Mouse (Mus musculus): Measurements from ENCODE around the gene Rai14. TPM values are rescaled to one million over a fixed set of nuclear protein-coding genes. Genes with fewer than 3 reads are reported as not detected.
A peak's percentile ranks its signal among the peaks of the same experiment; 100 is the strongest.

Gene Rai14
- polyA plus RNA-seq (2012; rRNA removed): 2.0 and 2.9 TPM in 2 replicates
- 3.5 and 3.7 TPM in 2 replicates for polyA plus RNA-seq (2014; fragmentation: Nextera tagmentation; extraction: Ambion mirVana)

DNA sequence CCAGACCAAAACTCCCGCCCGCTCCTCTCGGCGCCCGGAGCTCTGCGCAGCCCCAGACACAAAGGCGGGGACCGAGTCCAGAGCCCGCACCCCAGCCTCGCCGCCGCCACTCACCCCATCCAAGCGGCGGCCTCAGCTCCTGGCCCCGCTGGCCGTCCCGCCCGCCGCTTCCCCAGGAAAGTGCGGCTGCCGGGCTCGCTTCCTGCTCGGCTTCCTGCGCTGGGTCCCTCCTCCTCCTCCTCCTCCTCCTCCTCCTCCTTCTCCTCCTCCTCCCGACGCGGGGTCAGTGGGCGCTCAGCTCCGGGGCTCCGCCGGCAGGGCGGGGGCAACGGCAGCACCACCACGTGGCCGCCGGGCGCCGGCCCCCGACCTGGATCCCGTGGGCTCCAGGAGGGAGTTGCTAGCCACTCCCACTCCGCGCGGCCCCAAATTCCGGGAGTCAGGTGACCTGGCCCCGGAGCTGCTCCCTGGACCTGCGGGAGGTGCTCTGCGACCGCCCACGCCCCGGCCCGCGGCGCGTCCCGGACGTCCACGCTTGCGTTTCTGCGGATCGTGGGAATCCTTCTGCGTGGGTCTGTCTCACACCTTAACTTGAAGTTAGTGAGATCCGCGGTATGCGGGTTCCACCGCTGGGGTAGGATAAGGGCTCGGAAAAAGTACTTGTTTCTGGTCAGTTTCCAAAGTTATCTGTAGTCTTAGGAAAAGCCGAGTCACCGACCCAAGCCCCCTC is at the start of gene Rai14:
Rai14 (minus strand) TSS at position 216 of the 730 bp plus-strand sequence.
- whole genome bisulfite sequencing (ENCODE audit: insufficient replicate concordance): 0% methylated on average over 53 of the region's 68 CpGs
- Histone ChIP-seq H3K4me3 (ENCODE audit: insufficient read depth in 1 of 2, low read depth in 2 of 2, low read length in 2 of 2) (peak within 1 kb of the TSS; percentile 57 to 62), H3K27ac (no peak within 1 kb of the TSS), H3K4me1 (replicated peaks; ENCODE audit: control insufficient read depth in 2 of 2, insufficient read depth in 2 of 2, low read length in 1 of 2) (no peaks in the 10 kb centered on the region), H3K4me2 (ENCODE audit: low read depth) (peak within 1 kb of the TSS; percentile 65), H3K9ac (replicated peaks) (peak within 1 kb of the TSS; percentile 40), H3K27me3 (ENCODE audit: control insufficient read depth, insufficient read depth, low read length) (peaks cover 22% of the 10 kb centered on the region), H3K9me3 (ENCODE audit: control insufficient read depth, low read length) (no peaks in the 10 kb centered on the region), H3K36me3 (replicated peaks; ENCODE audit: control insufficient read depth, insufficient read depth, low read depth) (no peaks in the 10 kb centered on the region)
- peak in 1 of 3 experiments; percentile 24 for DNase-seq (ENCODE audit: low read depth in 3 of 3, low spot score in 3 of 3)
- ATAC-seq (ENCODE audit: insufficient read depth): peak; percentile 82
- TF ChIP-seq CTCF (IDR thresholded peaks at IDR 0.05; ENCODE audit: low read depth) (no peak), EP300 (IDR thresholded peaks at IDR 0.05; ENCODE audit: low read depth) (no peak)

DNA sequence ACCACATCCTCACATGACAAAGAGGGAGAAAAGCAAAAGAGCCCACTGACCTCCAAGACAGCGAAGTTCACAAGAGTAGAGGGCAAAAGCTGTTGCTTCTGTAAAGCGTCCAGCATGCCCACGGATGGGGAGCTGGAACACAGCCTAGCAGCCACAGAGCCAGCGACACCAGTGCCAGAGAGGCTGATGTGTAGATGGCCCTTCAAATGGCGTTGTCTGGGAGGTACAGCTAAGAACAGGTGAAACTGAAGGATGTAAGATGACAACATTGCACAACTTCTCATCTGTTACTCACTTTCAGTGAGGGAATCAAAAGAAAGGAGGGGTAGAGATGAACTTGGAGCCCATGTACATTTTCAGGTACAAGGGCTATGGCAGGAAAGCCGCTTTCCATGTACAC is 47.0 kb upstream of the Rai14 start:
- Histone ChIP-seq H3K27me3 (ENCODE audit: control insufficient read depth, insufficient read depth, low read length) (no peaks in the 10 kb centered on the region), H3K4me1 (replicated peaks; ENCODE audit: control insufficient read depth in 2 of 2, insufficient read depth in 2 of 2, low read length in 1 of 2) (no peaks in the 10 kb centered on the region), H3K9ac (replicated peaks) (no peak overlapping the region), H3K9me3 (ENCODE audit: control insufficient read depth, low read length) (no peaks in the 10 kb centered on the region), H3K36me3 (replicated peaks; ENCODE audit: control insufficient read depth, insufficient read depth, low read depth) (no peaks in the 10 kb centered on the region), H3K4me3 (ENCODE audit: insufficient read depth in 1 of 2, low read depth in 2 of 2, low read length in 2 of 2) (no peak overlapping the region), H3K27ac (no peak overlapping the region), H3K4me2 (ENCODE audit: low read depth) (no peak overlapping the region)
- 61% methylated on average over 6 of the region's 6 CpGs for whole genome bisulfite sequencing (ENCODE audit: insufficient replicate concordance)
- TF ChIP-seq CTCF (IDR thresholded peaks at IDR 0.05; ENCODE audit: low read depth): no peak
- TF ChIP-seq EP300 (IDR thresholded peaks at IDR 0.05; ENCODE audit: low read depth): no peak
- DNase-seq (ENCODE audit: low read depth in 3 of 3, low spot score in 3 of 3) (no peak), ATAC-seq (ENCODE audit: insufficient read depth) (no peak)

DNA sequence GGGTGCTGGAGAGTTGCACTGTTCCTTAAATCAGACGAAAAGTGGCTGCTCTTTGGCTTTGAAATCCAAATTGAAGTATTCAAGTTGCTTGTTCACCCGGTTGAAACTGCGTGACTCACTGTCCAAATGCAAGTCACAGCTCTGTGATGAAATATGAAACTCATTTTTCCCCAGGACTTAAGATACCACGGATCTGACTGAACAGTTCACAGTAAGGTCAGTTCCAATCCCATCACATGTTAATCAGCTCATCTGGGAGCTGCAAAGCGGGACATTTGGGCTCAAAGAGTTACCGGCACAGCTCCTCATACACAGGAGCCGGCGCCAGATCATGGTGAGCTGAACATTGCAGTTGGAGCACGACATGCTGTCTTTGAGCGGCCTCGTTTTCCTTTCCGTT is 45.6 kb upstream of the Rai14 start:
- H3K36me3 ChIP-seq (replicated peaks; ENCODE audit: control insufficient read depth, insufficient read depth, low read depth): no peaks in the 10 kb centered on the region
- H3K9me3 ChIP-seq (ENCODE audit: control insufficient read depth, low read length): no peaks in the 10 kb centered on the region
- ATAC-seq (ENCODE audit: insufficient read depth): no peak
- H3K27ac ChIP-seq: no peak overlapping the region
- H3K4me1 ChIP-seq (replicated peaks; ENCODE audit: control insufficient read depth in 2 of 2, insufficient read depth in 2 of 2, low read length in 1 of 2): no peaks in the 10 kb centered on the region
- TF ChIP-seq CTCF (IDR thresholded peaks at IDR 0.05; ENCODE audit: low read depth): no peak
- H3K4me3 ChIP-seq (ENCODE audit: insufficient read depth in 1 of 2, low read depth in 2 of 2, low read length in 2 of 2): no peak overlapping the region
- no peak for DNase-seq (ENCODE audit: low read depth in 3 of 3, low spot score in 3 of 3)
- no peak overlapping the region for H3K9ac ChIP-seq (replicated peaks)
- WGBS (ENCODE audit: insufficient replicate concordance): 78% methylated on average over 12 of the region's 12 CpGs
- no peaks in the 10 kb centered on the region for H3K27me3 ChIP-seq (ENCODE audit: control insufficient read depth, insufficient read depth, low read length)
- no peak overlapping the region for H3K4me2 ChIP-seq (ENCODE audit: low read depth)

DNA sequence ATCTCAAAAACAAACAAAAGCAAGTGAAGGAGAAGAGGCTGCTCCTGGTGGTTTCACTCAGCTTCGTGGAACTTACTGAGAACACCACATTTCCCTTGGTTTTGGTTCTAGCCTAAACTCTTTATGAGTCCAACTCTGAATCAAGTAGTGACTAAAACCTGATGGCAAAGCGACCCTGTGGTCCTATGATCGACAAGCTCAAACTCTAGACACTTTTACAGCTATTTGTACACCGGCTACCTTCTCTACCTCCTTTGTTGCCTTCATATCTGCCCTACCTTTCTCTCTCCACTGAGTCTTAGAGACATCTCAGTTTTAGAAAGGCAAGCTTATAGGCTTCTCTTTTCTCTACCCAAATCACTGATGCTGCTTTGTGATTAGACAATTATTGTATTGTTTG is 45.0 kb upstream of the Rai14 start:
- 79% methylated on average over 4 of the region's 4 CpGs for WGBS (ENCODE audit: insufficient replicate concordance)
- Histone ChIP-seq H3K27me3 (ENCODE audit: control insufficient read depth, insufficient read depth, low read length) (no peaks in the 10 kb centered on the region), H3K9ac (replicated peaks) (no peak overlapping the region), H3K36me3 (replicated peaks; ENCODE audit: control insufficient read depth, insufficient read depth, low read depth) (no peaks in the 10 kb centered on the region), H3K9me3 (ENCODE audit: control insufficient read depth, low read length) (no peaks in the 10 kb centered on the region), H3K4me2 (ENCODE audit: low read depth) (no peak overlapping the region), H3K4me1 (replicated peaks; ENCODE audit: control insufficient read depth in 2 of 2, insufficient read depth in 2 of 2, low read length in 1 of 2) (no peaks in the 10 kb centered on the region), H3K4me3 (ENCODE audit: insufficient read depth in 1 of 2, low read depth in 2 of 2, low read length in 2 of 2) (no peak overlapping the region), H3K27ac (no peak overlapping the region)
- DNase-seq (ENCODE audit: low read depth in 3 of 3, low spot score in 3 of 3) (no peak), ATAC-seq (ENCODE audit: insufficient read depth) (no peak)
- TF ChIP-seq CTCF (IDR thresholded peaks at IDR 0.05; ENCODE audit: low read depth): no peak
- TF ChIP-seq EP300 (IDR thresholded peaks at IDR 0.05; ENCODE audit: low read depth): no peak

DNA sequence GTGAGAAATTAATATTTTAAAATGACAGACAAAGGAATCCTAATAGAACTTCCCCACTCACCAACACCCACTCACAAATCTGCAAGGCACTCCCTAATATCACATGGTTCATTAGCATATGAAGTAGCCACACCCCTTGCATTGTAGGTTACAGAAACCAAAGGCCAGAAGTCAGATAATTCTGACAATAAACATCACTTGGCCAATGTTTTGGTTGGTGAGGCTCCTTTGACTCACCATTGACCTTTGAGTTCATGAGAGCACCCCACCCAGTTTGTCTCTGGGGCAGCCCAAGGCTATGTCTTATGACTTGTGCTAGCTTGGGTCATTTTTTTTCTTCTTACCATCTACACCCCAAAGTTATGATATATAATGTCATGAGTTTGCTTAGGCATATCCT is 44.4 kb upstream of the Rai14 start:
- no peak overlapping the region for H3K27ac ChIP-seq
- no peak overlapping the region for H3K9ac ChIP-seq (replicated peaks)
- no peak overlapping the region for H3K4me2 ChIP-seq (ENCODE audit: low read depth)
- H3K9me3 ChIP-seq (ENCODE audit: control insufficient read depth, low read length): no peaks in the 10 kb centered on the region
- H3K4me3 ChIP-seq (ENCODE audit: insufficient read depth in 1 of 2, low read depth in 2 of 2, low read length in 2 of 2): no peak overlapping the region
- DNase-seq (ENCODE audit: low read depth in 3 of 3, low spot score in 3 of 3): no peak
- H3K4me1 ChIP-seq (replicated peaks; ENCODE audit: control insufficient read depth in 2 of 2, insufficient read depth in 2 of 2, low read length in 1 of 2): no peaks in the 10 kb centered on the region
- no peaks in the 10 kb centered on the region for H3K36me3 ChIP-seq (replicated peaks; ENCODE audit: control insufficient read depth, insufficient read depth, low read depth)
- TF ChIP-seq CTCF (IDR thresholded peaks at IDR 0.05; ENCODE audit: low read depth) (no peak), EP300 (IDR thresholded peaks at IDR 0.05; ENCODE audit: low read depth) (no peak)
- ATAC-seq (ENCODE audit: insufficient read depth): no peak
- no peaks in the 10 kb centered on the region for H3K27me3 ChIP-seq (ENCODE audit: control insufficient read depth, insufficient read depth, low read length)
